Mouse (Mus musculus): ENCODE results near the gene Ptger1. TPM values are rescaled to one million over a fixed set of nuclear protein-coding genes. Genes with fewer than 3 reads are reported as not detected.

The Ptger1 gene
- polyA plus RNA-seq (2011; ENCODE audit: insufficient read depth, insufficient read length, low replicate concordance, missing spikeins): 0.41 and 0.57 TPM in 2 replicates

GRCm38 (mm10) chr8:83665969-83666865 is at the start of gene Ptger1:
TSS of gene Ptger1 (plus strand) at chr8:83666678.
- no peak for TF ChIP-seq CTCF (IDR thresholded peaks at IDR 0.05; ENCODE audit: control insufficient read depth, insufficient read depth, low read length)
- no peak for TF ChIP-seq POLR2A (IDR thresholded peaks at IDR 0.05; ENCODE audit: borderline replicate concordance, control insufficient read depth, low read depth, low read length)
- Histone ChIP-seq H3K27ac (ENCODE audit: control insufficient read depth, insufficient read depth, low read depth, low read length, poor library complexity) (no peak within 1 kb of the TSS), H3K4me1 (ENCODE audit: control insufficient read depth, insufficient read depth, low read length) (peaks cover 2% of the 10 kb centered on the region; the same call in 1 of the 2 replicates), H3K4me3 (replicated peaks; ENCODE audit: control insufficient read depth, low read depth, low read length) (no peak within 1 kb of the TSS)
- 38% methylated on average over 14 of the region's 14 CpGs for WGBS

GRCm38 (mm10) chr8:83617111-83617510 is 49.4 kb upstream of the Ptger1 start:
- 87% methylated on average over 2 of the region's 2 CpGs for WGBS
- Histone ChIP-seq H3K4me1 (ENCODE audit: control insufficient read depth, insufficient read depth, low read length) (no peaks in the 10 kb centered on the region; the same call in 1 of the 2 replicates), H3K4me3 (replicated peaks; ENCODE audit: control insufficient read depth, low read depth, low read length) (no peak overlapping the region), H3K27ac (ENCODE audit: control insufficient read depth, insufficient read depth, low read depth, low read length, poor library complexity) (no peak overlapping the region)
- no peak for TF ChIP-seq CTCF (IDR thresholded peaks at IDR 0.05; ENCODE audit: control insufficient read depth, insufficient read depth, low read length)
- TF ChIP-seq POLR2A (IDR thresholded peaks at IDR 0.05; ENCODE audit: borderline replicate concordance, control insufficient read depth, low read depth, low read length): no peak

GRCm38 (mm10) chr8:83618566-83618965 is 47.9 kb upstream of the Ptger1 start:
- Histone ChIP-seq H3K4me3 (replicated peaks; ENCODE audit: control insufficient read depth, low read depth, low read length) (no peak overlapping the region), H3K4me1 (ENCODE audit: control insufficient read depth, insufficient read depth, low read length) (no peaks in the 10 kb centered on the region; the same call in 1 of the 2 replicates), H3K27ac (ENCODE audit: control insufficient read depth, insufficient read depth, low read depth, low read length, poor library complexity) (no peak overlapping the region)
- 95% methylated on average over 2 of the region's 2 CpGs for WGBS
- TF ChIP-seq POLR2A (IDR thresholded peaks at IDR 0.05; ENCODE audit: borderline replicate concordance, control insufficient read depth, low read depth, low read length): no peak
- no peak for TF ChIP-seq CTCF (IDR thresholded peaks at IDR 0.05; ENCODE audit: control insufficient read depth, insufficient read depth, low read length)

- H3K4me3 ChIP-seq (replicated peaks; ENCODE audit: control insufficient read depth, low read depth, low read length): no peak overlapping the region
- no peaks in the 10 kb centered on the region; the same call in 1 of the 2 replicates for H3K4me1 ChIP-seq (ENCODE audit: control insufficient read depth, insufficient read depth, low read length)
- H3K27ac ChIP-seq (ENCODE audit: control insufficient read depth, insufficient read depth, low read depth, low read length, poor library complexity): no peak overlapping the region
- no peak for TF ChIP-seq CTCF (IDR thresholded peaks at IDR 0.05; ENCODE audit: control insufficient read depth, insufficient read depth, low read length)
- no peak for TF ChIP-seq POLR2A (IDR thresholded peaks at IDR 0.05; ENCODE audit: borderline replicate concordance, control insufficient read depth, low read depth, low read length)
- 89% methylated on average over 9 of the region's 9 CpGs for WGBS
Measured at GRCm38 (mm10) chr8:83619568-83620285, 46.8 kb upstream of the Ptger1 start.

GRCm38 (mm10) chr8:83621691-83622388 is 44.6 kb upstream of the Ptger1 start:
- no peak overlapping the region for H3K27ac ChIP-seq (ENCODE audit: control insufficient read depth, insufficient read depth, low read depth, low read length, poor library complexity)
- no peaks in the 10 kb centered on the region; the same call in 1 of the 2 replicates for H3K4me1 ChIP-seq (ENCODE audit: control insufficient read depth, insufficient read depth, low read length)
- TF ChIP-seq CTCF (IDR thresholded peaks at IDR 0.05; ENCODE audit: control insufficient read depth, insufficient read depth, low read length): no peak
- TF ChIP-seq POLR2A (IDR thresholded peaks at IDR 0.05; ENCODE audit: borderline replicate concordance, control insufficient read depth, low read depth, low read length): no peak
- WGBS: 55% methylated on average over 15 of the region's 15 CpGs
- peak overlapping the region; percentile 30 for H3K4me3 ChIP-seq (replicated peaks; ENCODE audit: control insufficient read depth, low read depth, low read length)

- Histone ChIP-seq H3K27ac (ENCODE audit: control insufficient read depth, insufficient read depth, low read depth, low read length, poor library complexity) (no peak overlapping the region), H3K4me1 (ENCODE audit: control insufficient read depth, insufficient read depth, low read length) (no peaks in the 10 kb centered on the region; the same call in 1 of the 2 replicates), H3K4me3 (replicated peaks; ENCODE audit: control insufficient read depth, low read depth, low read length) (peak overlapping the region; percentile 30)
- WGBS: 6% methylated on average over 23 of the region's 23 CpGs
- TF ChIP-seq CTCF (IDR thresholded peaks at IDR 0.05; ENCODE audit: control insufficient read depth, insufficient read depth, low read length) (peak; percentile 98), POLR2A (IDR thresholded peaks at IDR 0.05; ENCODE audit: borderline replicate concordance, control insufficient read depth, low read depth, low read length) (peak; percentile 36; the same call in 1 of the 2 replicates)
Measured at GRCm38 (mm10) chr8:83622389-83622989, 44.0 kb upstream of the Ptger1 start.

GRCm38 (mm10) chr8:83623549-83623948 is 42.9 kb upstream of the Ptger1 start:
- Histone ChIP-seq H3K4me3 (replicated peaks; ENCODE audit: control insufficient read depth, low read depth, low read length) (no peak overlapping the region), H3K27ac (ENCODE audit: control insufficient read depth, insufficient read depth, low read depth, low read length, poor library complexity) (no peak overlapping the region), H3K4me1 (ENCODE audit: control insufficient read depth, insufficient read depth, low read length) (no peaks in the 10 kb centered on the region; the same call in 1 of the 2 replicates)
- TF ChIP-seq CTCF (IDR thresholded peaks at IDR 0.05; ENCODE audit: control insufficient read depth, insufficient read depth, low read length) (no peak), POLR2A (IDR thresholded peaks at IDR 0.05; ENCODE audit: borderline replicate concordance, control insufficient read depth, low read depth, low read length) (no peak)
- 69% methylated on average over 7 of the region's 7 CpGs for WGBS

Data from bone marrow, adult 2 months (tissue).